Mouse (Mus musculus) lung, postnatal 36 days (tissue): ENCODE measurements at regions not wholly inside any gene's neighbourhood (a gene's known extent, or its start where the extent isn't known, plus 50 kb on each side); places are given as distances from the start of the nearest gene placed in this dataset.

Experiments used
- DNase-seq: peaks from one replicate; pipeline ENCODE4 v3.0.0; 2022; ENCODE audit warnings: mixed read lengths

DNA sequence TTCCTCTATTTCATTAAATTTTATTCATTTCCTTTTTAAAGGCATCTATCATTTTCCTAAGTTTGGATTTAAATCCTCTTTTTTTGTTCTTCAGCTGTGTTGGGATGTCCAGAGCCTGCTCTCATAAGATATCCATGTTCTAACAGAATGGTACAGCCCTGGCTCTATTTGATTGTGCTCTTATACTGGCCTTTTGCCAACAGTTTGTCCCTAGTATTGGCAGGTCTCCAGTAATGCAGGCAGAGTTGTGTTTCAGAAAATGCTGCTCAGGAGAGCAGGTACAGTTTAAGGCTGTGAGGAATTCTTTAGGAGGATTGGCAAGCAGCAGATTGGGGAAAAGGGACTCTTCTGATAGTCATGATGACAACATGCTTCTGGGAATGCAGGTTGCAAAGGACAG, 797.1 kb upstream of the Slit2 start:
- no peak for DNase-seq

DNA sequence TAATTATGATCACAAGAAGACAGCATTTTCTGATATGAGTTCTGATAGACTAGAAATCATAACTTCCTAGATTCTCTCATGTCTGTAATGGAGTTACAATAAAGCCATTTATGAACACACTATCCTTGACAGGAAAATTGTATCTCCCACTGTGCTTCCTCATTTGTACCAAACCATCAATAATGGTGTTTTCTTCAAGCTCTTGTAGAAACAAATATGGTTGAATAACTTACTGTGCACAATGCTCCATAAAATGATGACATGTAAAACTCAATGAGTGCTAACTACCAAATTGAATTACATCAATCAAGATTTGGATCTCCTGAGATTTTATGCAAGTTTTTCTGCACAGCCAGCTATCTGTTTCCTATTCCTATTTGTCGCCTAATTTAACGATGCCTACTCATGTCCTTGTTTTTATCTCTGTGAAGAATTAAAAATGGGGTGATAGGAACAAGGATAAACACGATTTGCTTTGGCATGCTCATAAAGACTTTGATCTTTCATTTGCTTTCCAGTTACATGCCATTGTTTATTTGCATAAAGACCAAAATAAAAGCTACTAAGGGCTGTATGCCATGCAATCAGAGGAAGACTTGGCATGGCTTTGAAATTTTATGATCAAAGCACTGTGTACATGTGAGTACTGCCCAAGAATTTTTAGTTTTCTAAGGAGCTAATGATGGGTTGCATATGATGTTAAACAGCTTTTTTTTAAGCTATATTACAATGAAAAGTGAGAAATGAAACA, 780.6 kb upstream of the Slit2 start:
- DNase-seq: peak; percentile 7

DNA sequence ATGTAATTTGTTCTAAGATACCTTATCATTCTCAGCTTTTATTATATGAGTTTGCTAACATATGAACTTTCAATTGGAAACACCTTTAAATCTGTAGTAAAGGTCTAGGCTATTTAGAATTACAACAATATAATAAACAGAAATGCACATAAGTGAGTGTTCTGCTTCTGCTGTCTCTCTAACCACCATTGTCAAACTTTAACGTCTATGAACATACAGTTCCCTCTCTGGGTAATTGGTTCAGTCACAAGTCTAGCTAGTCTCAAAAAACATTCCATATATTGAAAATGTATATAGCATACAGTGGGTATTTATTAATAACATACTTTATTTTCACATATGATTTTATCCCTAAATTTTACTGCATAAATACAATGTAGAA, 780.0 kb upstream of the Slit2 start:
- DNase-seq: no peak

DNA sequence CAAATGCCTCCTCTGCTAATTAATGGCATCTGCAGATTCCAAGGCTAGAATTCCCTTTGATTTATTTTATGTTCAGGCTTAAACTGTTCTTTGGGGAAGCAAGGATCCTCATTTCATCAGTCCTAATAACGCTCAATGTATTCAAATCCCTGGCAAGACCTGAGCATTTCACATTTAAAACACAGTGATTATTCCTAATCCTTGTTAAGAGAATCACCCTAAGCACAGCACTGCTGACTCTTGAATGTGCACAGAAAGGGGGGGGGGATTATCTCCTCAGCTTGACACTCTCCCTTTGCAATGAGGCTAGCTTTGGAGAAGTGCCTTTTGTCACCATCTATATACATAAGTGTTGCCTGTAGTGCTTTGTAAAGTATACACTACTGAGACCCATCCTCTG, 772.4 kb upstream of the Slit2 start:
- DNase-seq: no peak

DNA sequence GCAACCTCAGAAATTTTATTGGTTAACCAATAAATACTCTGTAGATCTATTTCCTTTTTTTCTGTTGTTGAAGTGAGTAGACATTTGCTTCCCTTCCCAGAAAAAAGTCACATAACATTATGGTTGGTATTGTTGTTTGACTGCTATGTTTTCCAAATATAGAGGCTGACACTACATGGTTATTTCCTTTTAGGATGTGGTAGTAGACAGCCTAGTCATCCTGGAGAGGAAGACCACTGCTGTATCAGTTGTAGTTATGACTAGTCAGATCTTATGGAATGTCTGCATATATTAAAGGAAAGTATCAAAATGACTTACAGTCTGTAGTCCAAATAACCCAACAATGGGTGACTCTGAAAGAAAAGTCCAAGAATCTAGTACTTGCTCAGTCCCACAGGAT, 767.5 kb upstream of the Slit2 start:
- DNase-seq: no peak

DNA sequence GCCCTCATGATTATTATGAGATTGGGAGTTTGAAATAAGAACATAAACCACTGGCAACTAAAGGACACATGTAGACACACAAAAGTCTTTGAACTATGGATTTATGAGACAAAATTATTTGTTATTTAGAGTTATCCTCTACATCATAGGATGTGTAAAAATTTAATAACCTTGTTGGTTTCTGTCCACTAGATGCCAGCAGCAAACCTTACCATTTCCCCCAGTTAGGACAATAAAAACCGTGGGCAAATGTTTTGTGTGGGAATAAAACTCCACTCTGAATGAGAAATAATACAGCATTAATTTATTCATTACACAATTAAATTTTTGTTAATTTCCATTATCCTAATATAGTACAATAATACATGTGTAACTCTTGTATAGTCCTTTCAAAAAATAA, 757.7 kb upstream of the Slit2 start:
- no peak for DNase-seq

DNA sequence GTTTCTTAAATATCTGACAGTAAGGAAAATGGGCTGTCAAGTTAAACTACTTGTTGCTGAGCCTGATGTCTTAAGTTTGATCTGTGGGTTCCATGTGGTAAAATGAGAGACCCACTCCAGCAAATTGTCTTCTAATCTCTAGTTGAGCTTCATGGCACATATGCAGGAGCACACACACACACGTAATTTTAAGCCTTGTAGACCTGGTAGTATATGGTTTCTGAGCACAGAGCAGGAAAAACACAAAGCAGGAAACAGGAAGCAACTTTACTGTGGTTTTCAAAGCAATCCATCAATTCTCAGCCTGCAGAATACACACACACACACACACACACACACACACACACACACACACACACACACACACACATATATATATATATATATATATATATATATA, 746.8 kb upstream of the Slit2 start:
- no peak for DNase-seq

DNA sequence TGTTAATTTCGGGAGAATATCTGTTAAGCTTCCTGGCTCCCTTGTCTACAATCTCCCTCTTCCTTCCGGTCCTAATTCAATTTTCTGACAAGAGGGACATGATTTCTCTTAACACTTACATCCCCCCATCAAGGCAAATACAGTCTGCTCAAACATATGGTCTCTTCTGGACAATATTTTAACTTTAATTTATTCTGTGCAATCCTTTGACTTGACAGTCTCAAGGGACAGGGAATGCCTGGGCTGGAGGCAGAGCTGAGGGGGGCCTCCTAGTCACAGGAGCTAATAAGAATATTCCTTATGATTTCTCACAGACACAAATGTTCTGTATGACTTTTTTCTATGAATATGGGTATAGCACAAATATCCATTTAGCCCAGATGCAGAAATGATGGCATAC, 742.9 kb upstream of the Slit2 start:
- DNase-seq: no peak

DNA sequence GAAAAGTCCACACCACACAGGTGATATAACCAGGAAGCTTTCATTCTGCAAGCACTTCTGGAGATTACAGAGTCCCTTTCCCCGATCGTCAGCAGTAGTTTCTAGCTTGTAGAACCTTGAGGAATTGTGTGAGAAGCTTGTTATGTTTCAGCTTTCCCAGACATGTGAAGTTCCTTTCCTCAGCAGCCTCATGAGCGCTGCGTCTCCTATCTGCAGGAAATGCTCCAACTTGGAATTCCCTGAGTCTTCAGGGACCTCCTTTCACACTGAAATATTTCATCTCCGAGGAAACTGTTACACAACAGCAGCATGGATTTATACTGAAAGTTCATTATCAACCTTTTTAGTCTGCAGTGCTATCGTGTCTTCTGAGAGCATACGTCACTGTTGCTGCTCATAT, 742.4 kb upstream of the Slit2 start:
- DNase-seq: peak; percentile 2

DNA sequence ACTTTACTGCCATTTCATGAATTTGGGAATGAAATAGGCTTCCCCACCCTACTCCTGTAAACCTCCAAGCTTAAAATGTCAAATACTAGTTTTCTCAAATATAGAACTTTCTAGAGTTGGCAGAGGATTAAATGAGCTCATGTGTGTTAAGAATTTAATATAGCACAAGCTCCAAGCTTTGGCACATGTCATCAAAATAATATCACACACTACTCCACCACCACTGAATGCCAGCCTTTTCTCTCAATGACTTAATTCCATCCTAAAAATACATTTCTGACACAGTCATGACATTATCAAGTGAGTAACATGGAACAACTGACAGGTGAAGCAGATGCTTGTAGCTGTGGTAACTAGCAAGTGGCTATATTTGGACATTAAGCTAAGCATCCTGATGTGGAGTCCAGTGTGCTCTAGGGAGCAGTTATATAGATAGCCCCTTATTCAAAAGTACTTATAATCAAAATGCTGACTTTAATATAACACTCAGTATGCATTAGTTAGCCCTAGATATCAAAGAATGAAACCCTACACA, 728.0 kb upstream of the Slit2 start:
- DNase-seq: no peak

DNA sequence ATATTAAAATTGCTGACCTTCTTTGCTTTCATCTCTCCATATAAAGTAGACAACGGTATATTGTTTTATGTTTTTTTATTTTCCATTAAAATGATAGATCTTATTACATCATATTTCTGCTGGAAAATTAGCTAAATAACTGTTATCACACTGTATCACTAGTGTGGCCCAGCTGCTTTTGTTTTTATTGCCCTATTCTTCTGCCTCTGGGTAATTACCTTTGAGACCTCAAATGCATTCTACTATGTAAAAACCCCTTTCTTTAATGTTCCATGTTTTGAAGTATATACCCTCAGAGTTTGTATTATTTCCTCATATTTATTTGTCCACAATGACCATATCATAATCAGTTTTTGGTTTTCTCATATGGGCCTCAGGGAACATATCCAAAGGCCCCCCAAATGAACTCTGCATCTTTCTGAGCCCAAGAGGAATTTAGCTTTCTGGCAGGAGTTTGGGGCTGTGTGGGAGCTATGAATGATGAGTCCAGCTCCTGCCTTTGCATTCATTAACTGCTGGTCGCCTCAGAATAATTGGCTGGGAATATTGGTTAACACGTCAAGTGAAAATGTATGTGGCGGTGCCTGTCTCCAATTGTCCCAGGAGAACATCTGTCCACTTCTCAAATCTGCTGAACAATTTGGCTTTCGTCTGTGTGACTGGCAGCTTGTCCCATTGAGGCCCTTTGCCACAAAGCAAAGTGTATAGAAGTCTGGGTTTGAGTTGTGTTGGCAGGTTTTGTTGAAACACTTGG, 721.1 kb upstream of the Slit2 start:
- no peak for DNase-seq

DNA sequence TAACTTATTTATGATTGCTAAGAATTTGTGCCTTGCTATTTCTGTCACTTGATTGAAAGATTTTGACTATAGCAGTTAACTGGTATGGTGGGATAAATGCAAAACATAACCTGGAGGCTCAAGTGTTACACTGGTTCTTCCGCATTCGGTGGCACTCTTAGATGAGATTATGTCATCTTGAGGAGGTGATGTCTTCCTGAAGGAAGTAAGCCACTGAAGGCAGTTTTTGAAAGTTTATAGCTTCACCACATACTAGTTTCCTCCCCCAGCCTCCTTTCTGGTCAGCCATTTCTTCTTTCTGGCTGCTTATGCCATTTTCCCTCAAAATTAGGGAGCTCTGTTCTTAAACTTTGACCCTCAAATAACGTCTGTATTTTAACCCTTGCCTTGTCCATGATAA, 710.3 kb upstream of the Slit2 start:
- no peak for DNase-seq

DNA sequence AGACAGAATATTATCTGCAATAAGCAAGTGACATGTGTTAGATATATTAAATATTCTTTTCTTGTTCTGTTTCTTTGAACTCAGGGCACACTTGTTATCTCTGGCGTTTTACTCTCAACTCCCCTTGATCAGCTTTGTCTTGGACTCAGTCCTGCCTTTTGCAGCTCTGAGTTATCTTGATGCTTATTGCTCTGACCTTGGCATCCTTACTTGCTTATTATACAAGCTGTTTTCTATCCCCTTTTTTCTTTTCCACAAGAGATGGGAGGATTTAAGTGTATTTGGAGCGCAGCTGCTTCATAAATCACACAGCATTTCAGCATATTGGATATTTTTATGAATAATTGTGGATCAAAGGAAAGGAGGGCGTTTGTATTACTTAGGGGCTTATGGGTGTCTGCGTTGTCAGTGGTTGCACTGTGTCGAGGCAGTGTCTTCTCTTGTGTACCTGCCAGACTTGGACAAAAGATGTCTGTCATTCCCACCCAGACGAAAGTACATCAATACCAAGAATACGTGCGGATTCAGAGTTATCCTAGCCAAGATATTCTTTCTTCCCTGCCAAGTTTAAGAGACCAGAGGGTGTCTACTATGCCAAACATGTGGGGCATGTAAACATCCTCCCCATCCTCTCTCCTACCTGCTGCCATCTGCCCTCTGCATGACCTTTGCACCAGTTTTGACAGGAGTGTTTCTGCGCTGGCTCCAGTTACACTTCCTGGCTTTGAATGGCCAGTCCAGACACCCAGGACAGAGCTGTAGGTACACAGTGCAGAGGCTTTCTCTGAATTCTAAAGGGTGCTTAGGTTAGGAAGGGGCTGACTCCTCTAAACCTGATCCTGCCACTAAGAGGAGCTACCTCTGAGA, 709.3 kb upstream of the Slit2 start:
- DNase-seq: peak; percentile 24

DNA sequence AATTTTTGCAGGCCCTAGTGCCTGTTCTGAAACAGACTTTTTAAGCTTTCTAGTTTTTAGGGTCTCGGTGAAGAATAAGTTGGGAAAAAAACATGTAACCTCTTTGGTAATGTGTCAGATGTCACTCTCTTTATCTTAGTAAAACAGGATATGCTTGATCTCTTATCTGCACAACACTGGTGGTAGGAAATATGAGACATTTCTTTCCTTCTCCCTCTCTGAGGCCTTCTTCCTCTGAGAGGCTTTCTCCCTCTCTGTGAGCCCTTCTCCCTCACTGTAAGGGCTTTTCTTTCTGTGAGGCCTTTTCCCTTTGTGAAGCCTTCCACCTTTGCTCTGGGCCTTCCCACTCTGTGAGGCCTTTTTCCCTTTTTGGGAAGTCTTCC, 708.7 kb upstream of the Slit2 start:
- no peak for DNase-seq

DNA sequence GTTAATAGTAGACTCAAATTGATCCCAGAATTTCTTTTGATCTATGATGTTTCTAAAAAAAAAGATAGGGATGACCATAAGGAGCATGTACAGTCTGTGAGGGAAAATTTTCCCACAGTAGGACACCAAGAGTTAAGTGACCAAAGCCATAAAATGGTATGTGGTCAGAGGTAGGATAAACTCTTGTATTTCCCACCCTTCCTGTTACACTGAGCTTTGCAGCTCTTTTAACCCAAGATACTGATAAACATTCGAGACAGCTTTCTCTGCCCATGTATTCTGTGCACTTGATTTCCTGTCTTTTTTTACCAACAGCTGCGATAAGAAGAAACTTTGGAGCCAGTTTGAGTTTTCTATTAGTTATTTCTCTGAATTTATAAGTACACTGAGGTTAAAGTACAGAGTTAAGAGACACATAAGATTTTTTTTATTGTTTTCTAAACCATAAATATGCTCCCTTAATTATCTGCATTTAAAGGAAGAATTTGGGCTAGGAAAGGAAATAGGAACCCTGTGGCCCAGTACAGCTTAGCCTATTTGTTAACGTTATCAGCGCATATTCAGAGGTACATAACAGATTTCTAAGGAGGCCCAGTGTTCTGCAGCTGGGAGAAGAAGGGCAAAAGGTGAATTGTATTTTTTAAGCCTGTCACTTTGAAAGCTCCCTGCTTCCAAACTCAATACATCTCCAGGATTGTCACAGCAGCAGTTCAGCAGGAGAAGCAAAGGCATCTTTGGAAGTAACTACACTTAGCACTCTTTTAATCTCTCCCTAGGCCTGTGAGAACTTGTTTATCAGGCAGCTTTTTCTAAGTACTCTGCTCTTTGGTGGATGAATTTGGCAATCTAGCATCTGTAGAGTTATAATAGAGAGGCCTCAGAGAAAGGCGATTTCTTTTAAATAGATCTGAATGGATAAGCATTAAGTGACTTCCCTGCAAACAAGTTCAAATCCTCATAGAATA, 706.4 kb upstream of the Slit2 start:
- no peak for DNase-seq

DNA sequence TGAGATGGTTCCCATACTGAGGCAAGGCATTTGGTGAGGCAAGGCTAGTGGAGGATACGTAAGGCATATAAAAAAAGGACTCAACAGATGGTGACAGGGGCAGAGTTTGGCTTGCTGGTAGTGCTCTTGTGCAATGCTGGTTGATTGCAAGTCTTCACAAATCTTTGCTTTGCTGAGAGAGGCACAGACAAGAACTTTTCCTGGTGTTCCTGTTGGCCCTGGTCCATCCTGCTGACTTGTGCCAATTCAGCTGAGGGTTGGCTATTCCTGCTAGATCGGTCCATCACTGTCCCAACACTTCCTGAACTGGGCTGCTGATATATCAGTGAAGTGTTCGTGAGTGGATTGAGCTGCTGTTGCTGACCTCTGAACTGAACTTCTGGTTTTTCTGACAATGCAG, 703.3 kb upstream of the Slit2 start:
- DNase-seq: peak; percentile 76

DNA sequence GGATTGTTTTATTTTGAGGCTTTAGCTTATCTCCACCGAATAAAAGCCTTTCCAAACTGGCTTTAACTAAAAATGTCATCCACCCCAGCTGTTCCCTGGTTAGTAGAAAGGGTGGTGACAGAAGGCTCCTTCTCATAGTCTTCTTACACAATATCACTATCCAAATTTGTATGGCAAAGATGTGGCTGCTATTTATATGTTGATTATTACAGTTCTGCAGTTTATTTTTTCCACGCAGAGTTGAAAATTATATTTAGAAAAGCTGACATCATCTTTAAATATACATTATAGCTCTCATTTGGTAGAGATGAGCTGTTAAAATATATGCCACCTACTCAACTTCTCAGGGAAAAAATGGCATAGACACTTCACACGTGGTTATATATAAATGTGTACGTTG, 683.3 kb upstream of the Slit2 start:
- DNase-seq: no peak

DNA sequence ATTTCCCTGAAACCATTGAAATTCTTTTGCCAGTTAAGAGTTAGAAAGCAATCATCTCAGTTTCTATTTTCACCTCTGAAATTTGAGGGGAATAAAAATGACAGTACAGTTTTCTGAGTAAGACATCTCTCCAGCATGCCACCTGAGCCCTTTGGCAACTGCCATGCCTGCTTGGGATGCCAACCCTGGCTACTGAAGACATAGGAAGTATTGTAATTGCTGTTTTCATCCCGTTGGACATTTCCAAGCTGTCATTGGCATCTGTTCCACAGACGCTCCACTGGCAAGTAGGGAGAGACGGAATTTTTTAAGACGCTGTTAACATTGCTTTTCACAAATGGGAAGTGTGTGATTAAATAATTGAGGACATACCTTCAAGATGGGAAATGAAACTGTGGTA, 665.4 kb upstream of the Slit2 start:
- DNase-seq: no peak

DNA sequence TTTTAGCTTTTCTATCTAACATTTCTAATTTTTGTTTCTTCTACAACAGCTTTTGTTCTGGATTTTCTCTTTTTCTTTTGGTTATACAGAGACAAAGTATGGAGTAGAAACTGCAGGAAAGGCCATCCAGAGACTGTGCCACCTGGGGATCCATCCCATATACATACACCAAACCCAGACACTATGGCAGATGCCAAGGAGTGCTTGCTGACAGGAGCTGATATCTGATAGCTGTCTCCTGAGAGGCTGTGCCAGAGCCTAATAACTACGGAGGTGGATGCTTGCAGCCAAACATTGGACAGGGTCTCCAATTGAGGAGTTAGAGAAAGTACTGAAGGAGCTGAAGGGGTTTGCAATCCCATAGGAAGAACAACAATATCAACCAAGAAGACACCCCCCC, 664.8 kb upstream of the Slit2 start:
- DNase-seq: no peak

DNA sequence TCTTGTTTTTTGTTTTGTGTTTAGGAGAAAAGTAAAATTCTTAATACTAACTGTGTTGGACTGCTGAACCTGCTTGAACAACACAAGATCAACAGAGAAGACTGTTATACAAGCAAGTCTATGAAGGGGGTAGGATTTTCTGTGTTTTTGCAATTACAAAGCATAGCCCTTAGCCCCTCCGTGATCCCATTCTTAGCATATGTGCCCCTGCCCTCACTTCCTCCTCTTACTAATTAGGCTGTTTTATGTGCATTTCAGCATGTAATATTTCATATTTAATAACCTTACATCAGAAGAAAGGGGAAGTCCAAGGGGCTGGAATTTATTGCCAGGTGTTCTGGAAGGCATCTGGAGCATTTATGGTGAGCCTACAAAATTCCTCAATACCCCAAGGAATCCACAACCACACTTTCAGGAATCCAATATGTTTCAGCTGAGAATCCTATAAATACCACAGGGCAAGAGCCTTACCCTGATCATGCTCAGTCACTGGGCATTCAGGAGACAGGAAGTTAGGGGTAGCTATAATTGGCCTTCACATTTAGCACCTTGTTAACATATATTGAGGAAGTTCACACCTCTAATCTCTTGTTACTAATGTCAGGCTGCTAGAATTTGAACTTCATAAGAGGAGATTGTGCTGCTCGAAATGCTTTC, 660.3 kb upstream of the Slit2 start:
- no peak for DNase-seq

DNA sequence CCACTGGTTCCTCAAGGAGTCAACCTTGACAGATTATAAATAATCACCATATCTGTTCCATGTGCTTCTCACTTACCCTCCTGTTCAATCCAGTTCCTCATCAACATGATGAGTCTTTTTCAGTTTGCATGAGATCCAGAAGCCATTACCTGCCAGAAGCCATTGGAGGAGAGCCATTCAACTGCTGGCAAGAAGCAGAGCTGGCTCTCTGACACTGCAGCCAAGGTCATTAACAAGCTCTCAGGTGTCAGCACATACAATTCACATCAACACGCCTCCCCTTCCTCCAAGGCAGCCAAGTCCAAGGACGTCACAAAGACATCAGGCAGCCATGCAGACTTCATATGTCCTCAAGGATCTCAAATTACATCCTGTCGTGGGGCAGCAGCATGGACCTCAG, 648.6 kb upstream of the Slit2 start:
- no peak for DNase-seq

DNA sequence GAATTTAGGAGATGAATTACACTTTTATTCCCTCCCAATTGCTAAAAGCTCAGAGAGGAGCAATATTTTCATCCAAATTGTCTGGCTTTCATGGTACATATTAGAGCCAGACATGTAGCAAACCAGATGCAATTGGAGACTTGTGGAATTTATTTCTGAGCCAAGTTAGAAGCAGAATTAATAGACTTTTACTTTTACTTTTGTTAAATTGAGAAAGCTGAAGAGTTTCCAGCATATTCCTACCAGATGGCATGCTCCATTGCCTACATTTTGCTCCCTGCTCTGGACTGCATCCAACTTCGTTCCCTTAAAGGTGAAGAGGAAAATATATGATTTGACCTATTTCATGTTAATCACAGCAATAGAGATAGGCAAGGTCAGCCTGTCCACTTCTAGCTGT, 646.4 kb upstream of the Slit2 start:
- no peak for DNase-seq
